Mouse (Mus musculus) G1E (cell line): ENCODE results near the gene Megf8. TPM values are rescaled to one million over a fixed set of nuclear protein-coding genes. Genes with fewer than 3 reads are reported as not detected.
A peak's percentile ranks its signal among the peaks of the same experiment; 100 is the strongest.

Experiments used
- ATAC-seq: 2 replicates; pipeline ENCODE4 v1.8.0; 2016; ENCODE audit warnings: mild to moderate bottlenecking; ENCODE audit not compliant: insufficient number of reproducible peaks, poor library complexity, low FRiP score, severe bottlenecking; ENCODE audit errors: extremely low read depth
- DNase-seq: peaks from one replicate; pipeline ENCODE4 v3.0.0; 2012; ENCODE audit warnings: low spot score
- H3K27me3 ChIP-seq: 2 replicates; pipeline ENCODE4 v1.6.1; 2012; ENCODE audit warnings: mild to moderate bottlenecking, low read length, inconsistent platforms; ENCODE audit not compliant: insufficient read depth
- H3K36me3 ChIP-seq: replicated peaks from 2 replicates; pipeline ENCODE3; 2012; ENCODE audit warnings: mild to moderate bottlenecking, inconsistent platforms
- H3K4me1 ChIP-seq: 2 replicates; pipeline ENCODE4 v1.6.1; 2012; ENCODE audit warnings: low read depth, low read length, inconsistent platforms, mixed read lengths; ENCODE audit not compliant: insufficient read depth
- H3K4me3 ChIP-seq: 2 replicates; pipeline ENCODE4 v1.5.1; 2012; ENCODE audit warnings: low read depth, mild to moderate bottlenecking, inconsistent platforms, low read length, moderate library complexity, mixed read lengths
- H3K9me3 ChIP-seq: replicated peaks from 2 replicates; pipeline ENCODE4 v1.6.1; 2012; ENCODE audit warnings: inconsistent platforms
- CTCF ChIP-seq: IDR thresholded peaks from 2 replicates; pipeline ENCODE4 v1.5.1; 2012; ENCODE audit warnings: low read depth, low read length, inconsistent platforms, mixed read lengths
- GATA1 ChIP-seq: IDR thresholded peaks from 2 replicates; pipeline ENCODE4 v1.6.1; 2012; ENCODE audit warnings: borderline replicate concordance, low read length, inconsistent platforms, mixed read lengths
- GATA2 ChIP-seq: IDR thresholded peaks from 2 replicates; pipeline ENCODE4 v1.6.1; 2012; ENCODE audit warnings: low read depth, low read length, inconsistent platforms, borderline replicate concordance
- POLR2AphosphoS5 ChIP-seq: IDR thresholded peaks from 2 replicates; pipeline ENCODE4 v1.6.1; 2012; ENCODE audit warnings: low read depth, low read length, inconsistent platforms; ENCODE audit not compliant: insufficient replicate concordance
- TAL1 ChIP-seq: conservative IDR thresholded peaks from 2 replicates; pipeline ENCODE4 v1.6.1; 2012; ENCODE audit warnings: low read depth, low read length, inconsistent platforms, mixed read lengths
- polyA plus RNA-seq: library from polyadenylated mRNA; stranded (reverse); fragments of >175 nt; gene quantifications from 2 replicates; pipeline ENCODE4 v1.2.3, GENCODE M21; 2012
- total RNA-seq, 2 experiments: library from RNA; stranded (forward) in 1 of 2; stranded (reverse) in 1 of 2; fragments of 200-1000 nt in 1 of 2; fragments of >200 nt in 1 of 2; fragmentation: Nextera tagmentation in 1 of 2; gene quantifications; 2 replicates each; pipeline ENCODE4 v1.2.3; 2014 to 2017

The Megf8 gene
- total RNA-seq (2014; fragmentation: Nextera tagmentation) (14.3 and 14.4 TPM in 2 replicates), total RNA-seq (2017) (6.3 and 7.5 TPM in 2 replicates), polyA plus RNA-seq (24.4 and 25.3 TPM in 2 replicates)

DNA sequence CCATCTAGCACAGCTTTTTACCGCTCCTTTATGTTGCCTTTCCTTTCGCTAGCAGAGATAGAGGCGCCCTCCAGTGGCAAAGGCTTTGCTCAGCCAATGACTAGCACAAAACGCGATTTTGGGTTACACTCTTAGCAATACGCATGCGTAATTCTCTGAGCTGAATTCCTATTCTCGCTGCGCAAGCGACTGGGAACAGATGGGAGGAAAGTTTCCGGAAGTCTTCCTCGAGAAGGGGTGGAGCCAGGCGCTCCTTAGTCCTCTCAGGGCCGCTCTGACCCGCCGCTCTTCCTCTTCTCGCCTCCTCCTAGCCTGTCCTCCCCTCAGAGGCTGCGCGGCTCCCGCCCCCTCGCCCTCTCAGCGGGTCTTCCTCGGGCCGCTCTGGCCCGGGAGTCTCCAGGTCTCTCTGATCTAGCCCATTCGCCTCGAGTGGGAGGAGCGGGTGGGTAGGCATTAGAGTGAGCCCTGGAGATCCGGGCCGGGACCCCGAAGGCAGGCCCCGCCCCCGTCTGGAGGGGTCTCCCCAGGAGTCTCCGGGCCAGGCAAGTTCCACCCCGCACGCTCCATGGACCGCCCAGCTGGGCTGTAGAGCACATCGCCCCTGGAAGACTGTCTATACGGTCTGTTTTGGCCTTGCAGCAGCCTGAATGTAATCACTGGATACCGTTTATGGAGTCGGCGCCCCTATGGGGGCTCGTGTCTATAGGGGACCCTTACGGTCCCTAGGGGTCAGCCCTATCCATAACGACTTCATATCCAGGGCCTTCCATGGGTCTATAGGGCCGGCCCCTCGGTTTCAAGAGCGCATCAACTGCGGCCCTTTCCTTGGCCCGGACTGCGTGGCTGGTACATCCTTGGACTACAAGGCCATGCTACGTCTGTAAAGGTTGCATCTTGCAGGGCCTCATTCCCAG, at the start of gene Megf8:
Gene Megf8, plus strand, starts transcription at position 633 of the 914 bp plus-strand sequence.
- Histone ChIP-seq H3K36me3 (peaks cover 16% of the 10 kb centered on the region), H3K9me3 (no peaks in the 10 kb centered on the region), H3K27me3 (peaks cover 35% of the 10 kb centered on the region), H3K4me1 (peaks cover 31% of the 10 kb centered on the region), H3K4me3 (peak within 1 kb of the TSS; percentile 73)
- peak; percentile 63; the same call in 1 of the 2 replicates for TF ChIP-seq CTCF
- TF ChIP-seq TAL1 = no peak
- ATAC-seq = peak; percentile 93
- peak; percentile 93 for DNase-seq

- no peaks in the 10 kb centered on the region for H3K27me3 ChIP-seq
- no peak for TF ChIP-seq GATA1
- H3K4me1 ChIP-seq = peaks cover 57% of the 10 kb centered on the region
- ATAC-seq (peak; percentile 73), DNase-seq (peak; percentile 94)
- H3K36me3 ChIP-seq = peaks cover 28% of the 10 kb centered on the region
- peak within 1 kb of the TSS; percentile 85 for H3K4me3 ChIP-seq
- H3K9me3 ChIP-seq = no peaks in the 10 kb centered on the region
Observed at GRCm38 (mm10) chr7:25267301-25267750, 49.6 kb upstream of the Megf8 start, which contains the start of gene Cic. Gene Cic, plus strand, starts transcription at chr7:25267704.

- Histone ChIP-seq H3K36me3 (peaks cover 34% of the 10 kb centered on the region), H3K27me3 (no peaks in the 10 kb centered on the region), H3K4me1 (peaks cover 63% of the 10 kb centered on the region), H3K9me3 (no peaks in the 10 kb centered on the region), H3K4me3 (peak overlapping the region; percentile 85)
- ATAC-seq (peak; percentile 79), DNase-seq (peak; percentile 95)
- TF ChIP-seq POLR2AphosphoS5 (no peak), TAL1 (no peak), GATA2 (no peak)
Observed at GRCm38 (mm10) chr7:25267751-25268463, 49.1 kb upstream of the Megf8 start.

- Histone ChIP-seq H3K27me3 (no peaks in the 10 kb centered on the region), H3K36me3 (peaks cover 40% of the 10 kb centered on the region), H3K4me3 (peak overlapping the region; percentile 85), H3K4me1 (peaks cover 69% of the 10 kb centered on the region), H3K9me3 (no peaks in the 10 kb centered on the region)
- DNase-seq = no peak
- no peak for TF ChIP-seq TAL1
- TF ChIP-seq POLR2AphosphoS5 = no peak
- TF ChIP-seq CTCF = no peak
- no peak for TF ChIP-seq GATA1
- no peak for TF ChIP-seq GATA2
- no peak for ATAC-seq
Observed at GRCm38 (mm10) chr7:25268588-25268987, 48.4 kb upstream of the Megf8 start.

GRCm38 (mm10) chr7:25269029-25269428, 47.9 kb upstream of the Megf8 start:
- Histone ChIP-seq H3K36me3 (peaks cover 45% of the 10 kb centered on the region), H3K4me3 (peak overlapping the region; percentile 85), H3K27me3 (no peaks in the 10 kb centered on the region), H3K4me1 (peaks cover 74% of the 10 kb centered on the region), H3K9me3 (no peaks in the 10 kb centered on the region)
- DNase-seq (peak; percentile 5), ATAC-seq (no peak)
- TF ChIP-seq POLR2AphosphoS5 (no peak), CTCF (no peak), GATA1 (no peak), TAL1 (no peak), GATA2 (no peak)

GRCm38 (mm10) chr7:25269545-25270271, 47.3 kb upstream of the Megf8 start:
- Histone ChIP-seq H3K4me3 (peak overlapping the region; percentile 85; the same call in 1 of the 2 replicates), H3K27me3 (no peaks in the 10 kb centered on the region), H3K4me1 (peaks cover 77% of the 10 kb centered on the region), H3K36me3 (peaks cover 50% of the 10 kb centered on the region), H3K9me3 (no peaks in the 10 kb centered on the region)
- TF ChIP-seq GATA2 = no peak
- no peak for TF ChIP-seq TAL1
- TF ChIP-seq GATA1 = no peak
- TF ChIP-seq CTCF = no peak
- no peak for TF ChIP-seq POLR2AphosphoS5
- no peak for ATAC-seq
- peak; percentile 14 for DNase-seq
